Mouse (Mus musculus) forebrain, embryonic 11.5 days (tissue): ENCODE results near the gene Enkur. TPM values are rescaled to one million over a fixed set of nuclear protein-coding genes. Genes with fewer than 3 reads are reported as not detected.

ENCODE experiments used
- ATAC-seq: fragments of 200-750 bp; cut with Nextera tagmentation; replicated peaks from 2 replicates; pipeline ENCODE4 v1.8.0; 2017; ENCODE audit warnings: moderate TSS enrichment; ENCODE audit not compliant: low FRiP score
- DNase-seq: peaks from one replicate; pipeline ENCODE4 v3.0.0-alpha.2; 2017; ENCODE audit warnings: low spot score
- H3K27ac ChIP-seq: fragments of 300-500 bp; sonication (generic); 2 replicates; pipeline ENCODE4 v1.5.1; 2014; ENCODE audit warnings: low read depth, low read length
- H3K27me3 ChIP-seq: fragments of 300-500 bp; sonication (generic); 2 replicates; pipeline ENCODE4 v1.6.1; 2014; ENCODE audit warnings: mild to moderate bottlenecking, low read length, mixed read lengths; ENCODE audit not compliant: control insufficient read depth, insufficient read depth
- H3K36me3 ChIP-seq: fragments of 300-500 bp; sonication (generic); 2 replicates; pipeline ENCODE4 v1.6.1; 2014; ENCODE audit warnings: mild to moderate bottlenecking, low read length, moderate library complexity, mixed read lengths; ENCODE audit not compliant: control insufficient read depth, insufficient read depth
- H3K4me1 ChIP-seq: fragments of 300-500 bp; sonication (generic); replicated peaks from 2 replicates; pipeline ENCODE4 v1.6.1; 2014; ENCODE audit warnings: low read length, mixed read lengths; ENCODE audit not compliant: control insufficient read depth, insufficient read depth
- H3K4me2 ChIP-seq: fragments of 300-500 bp; sonication (generic); 2 replicates; pipeline ENCODE4 v1.6.1; 2014; ENCODE audit warnings: low read depth, mild to moderate bottlenecking, low read length, moderate library complexity, mixed read lengths; ENCODE audit not compliant: severe bottlenecking
- H3K4me3 ChIP-seq: fragments of 300-500 bp; sonication (generic); 2 replicates; pipeline ENCODE4 v1.5.1; 2014; ENCODE audit warnings: low read depth, low read length
- H3K9ac ChIP-seq: fragments of 300-500 bp; sonication (generic); 2 replicates; pipeline ENCODE4 v1.6.1; 2014; ENCODE audit warnings: low read length
- H3K9me3 ChIP-seq: fragments of 300-500 bp; sonication (generic); 2 replicates; pipeline ENCODE4 v1.6.1; 2016; ENCODE audit warnings: low read length, mixed read lengths; ENCODE audit not compliant: control insufficient read depth
- WGBS: fragments of 180-500 bp; shearing (Covaris S2); extraction: QIAGEN DNeasy Blood & Tissue Kit; methylation state at CpG from one replicate; pipeline ENCODE4 v1.1.7; 2014; 5-methylcytosine and 5-hydroxymethylcytosine counted together
- polyA plus RNA-seq: library from polyadenylated mRNA; unstranded; fragments of >200 nt; fragmentation: Nextera tagmentation; extraction: Ambion mirVana; gene quantifications from 2 replicates; pipeline ENCODE4 v1.2.1, GENCODE M21; 2014

Enkur gene
- polyA plus RNA-seq, 1 experiment from 2014 or later, result 1.4 TPM

- Histone ChIP-seq H3K4me3 (peak overlapping the region; percentile 56), H3K9ac (peak overlapping the region; percentile 73), H3K4me1 (peaks cover 2% of the 10 kb centered on the region; the same call in 1 of the 2 replicates), H3K27ac (peak overlapping the region; percentile 63; the same call in 1 of the 2 replicates), H3K9me3 (no peaks in the 10 kb centered on the region), H3K4me2 (peak overlapping the region; percentile 84), H3K36me3 (no peaks in the 10 kb centered on the region), H3K27me3 (no peaks in the 10 kb centered on the region)
- peak; percentile 93 for ATAC-seq
- under 1% methylated on average over 19 of the region's 19 CpGs for WGBS
- DNase-seq, result no peak
These were observed 630 bp upstream of the Enkur start for GRCm38 (mm10) chr2:21205831-21206159.

- H3K4me2 ChIP-seq, result no peak overlapping the region
- no peak for ATAC-seq
- H3K36me3 ChIP-seq, result no peaks in the 10 kb centered on the region
- H3K9ac ChIP-seq, result no peak overlapping the region
- peaks cover 2% of the 10 kb centered on the region; the same call in 1 of the 2 replicates for H3K4me1 ChIP-seq
- no peak overlapping the region for H3K27ac ChIP-seq
- no peak for DNase-seq
- H3K4me3 ChIP-seq, result no peak overlapping the region
- H3K9me3 ChIP-seq, result no peaks in the 10 kb centered on the region
- 89% methylated on average over 2 of the region's 2 CpGs for WGBS
- no peaks in the 10 kb centered on the region for H3K27me3 ChIP-seq
These were observed 2.4 kb downstream of the Enkur start for GRCm38 (mm10) chr2:21202754-21203153.

- Histone ChIP-seq H3K27ac (no peak overlapping the region), H3K36me3 (no peaks in the 10 kb centered on the region), H3K27me3 (no peaks in the 10 kb centered on the region), H3K9ac (no peak overlapping the region), H3K4me2 (no peak overlapping the region), H3K9me3 (no peaks in the 10 kb centered on the region), H3K4me3 (no peak overlapping the region), H3K4me1 (no peaks in the 10 kb centered on the region)
- no peak for ATAC-seq
- 64% methylated on average over 3 of the region's 3 CpGs for WGBS
- no peak for DNase-seq
These were observed 6.1 kb downstream of the Enkur start for GRCm38 (mm10) chr2:21199051-21199450.

- no peak overlapping the region for H3K4me2 ChIP-seq
- no peaks in the 10 kb centered on the region for H3K9me3 ChIP-seq
- H3K4me1 ChIP-seq, result no peaks in the 10 kb centered on the region
- H3K27me3 ChIP-seq, result no peaks in the 10 kb centered on the region
- no peaks in the 10 kb centered on the region for H3K36me3 ChIP-seq
- H3K27ac ChIP-seq, result no peak overlapping the region
- H3K9ac ChIP-seq, result no peak overlapping the region
- H3K4me3 ChIP-seq, result no peak overlapping the region
- ATAC-seq (no peak), DNase-seq (no peak)
- 93% methylated on average over 5 of the region's 5 CpGs for WGBS
These were observed 9.9 kb downstream of the Enkur start for GRCm38 (mm10) chr2:21195233-21195632.

GRCm38 (mm10) chr2:21191232-21191631 lies 13.9 kb downstream of the Enkur start:
- H3K4me1 ChIP-seq, result no peaks in the 10 kb centered on the region
- no peak overlapping the region for H3K4me3 ChIP-seq
- H3K9me3 ChIP-seq, result no peaks in the 10 kb centered on the region
- no peaks in the 10 kb centered on the region for H3K36me3 ChIP-seq
- WGBS, result 94% methylated on average over 1 of the region's 1 CpGs
- no peak overlapping the region for H3K4me2 ChIP-seq
- H3K9ac ChIP-seq, result no peak overlapping the region
- H3K27me3 ChIP-seq, result no peaks in the 10 kb centered on the region
- no peak for DNase-seq
- H3K27ac ChIP-seq, result no peak overlapping the region
- ATAC-seq, result no peak

- Histone ChIP-seq H3K4me1 (no peaks in the 10 kb centered on the region), H3K36me3 (no peaks in the 10 kb centered on the region), H3K9ac (no peak overlapping the region), H3K4me2 (no peak overlapping the region), H3K27ac (no peak overlapping the region), H3K27me3 (no peaks in the 10 kb centered on the region), H3K9me3 (no peaks in the 10 kb centered on the region), H3K4me3 (no peak overlapping the region)
- ATAC-seq (no peak), DNase-seq (no peak)
- 82% methylated on average over 4 of the region's 4 CpGs for WGBS
These were observed 16.6 kb downstream of the Enkur start for GRCm38 (mm10) chr2:21188610-21189009.

GRCm38 (mm10) chr2:21187576-21187975 lies 17.6 kb downstream of the Enkur start:
- DNase-seq (peak; percentile 70), ATAC-seq (no peak)
- no peak overlapping the region for H3K27ac ChIP-seq
- H3K9ac ChIP-seq, result no peak overlapping the region
- no peaks in the 10 kb centered on the region for H3K9me3 ChIP-seq
- no peaks in the 10 kb centered on the region for H3K4me1 ChIP-seq
- WGBS, result 64% methylated on average over 7 of the region's 7 CpGs
- H3K27me3 ChIP-seq, result no peaks in the 10 kb centered on the region
- no peaks in the 10 kb centered on the region for H3K36me3 ChIP-seq
- H3K4me2 ChIP-seq, result no peak overlapping the region
- no peak overlapping the region for H3K4me3 ChIP-seq

- Histone ChIP-seq H3K4me3 (no peak overlapping the region), H3K4me2 (no peak overlapping the region), H3K27me3 (no peaks in the 10 kb centered on the region), H3K4me1 (no peaks in the 10 kb centered on the region), H3K9me3 (no peaks in the 10 kb centered on the region), H3K27ac (no peak overlapping the region), H3K36me3 (no peaks in the 10 kb centered on the region), H3K9ac (no peak overlapping the region)
- no peak for DNase-seq
- ATAC-seq, result no peak
- 84% methylated on average over 1 of the region's 1 CpGs for WGBS
These were observed 22.4 kb downstream of the Enkur start for GRCm38 (mm10) chr2:21182811-21183210.

GRCm38 (mm10) chr2:21179136-21179535 lies 26.0 kb downstream of the Enkur start:
- Histone ChIP-seq H3K4me1 (no peaks in the 10 kb centered on the region), H3K4me3 (no peak overlapping the region), H3K36me3 (no peaks in the 10 kb centered on the region), H3K9ac (no peak overlapping the region), H3K9me3 (no peaks in the 10 kb centered on the region), H3K4me2 (no peak overlapping the region), H3K27ac (no peak overlapping the region), H3K27me3 (no peaks in the 10 kb centered on the region)
- ATAC-seq, result no peak
- 91% methylated on average over 5 of the region's 5 CpGs for WGBS
- DNase-seq, result no peak
